Mouse (Mus musculus) intestine, postnatal 0 days (tissue): ENCODE results near the gene Rab10. TPM values are rescaled to one million over a fixed set of nuclear protein-coding genes. Genes with fewer than 3 reads are reported as not detected.
A peak's percentile ranks its signal among the peaks of the same experiment; 100 is the strongest.

Source experiments
- ATAC-seq: fragments of 200-750 bp; cut with Nextera tagmentation; 2 replicates; pipeline ENCODE4 v1.8.0; 2017; ENCODE audit warnings: mild to moderate bottlenecking, moderate TSS enrichment, moderate library complexity
- H3K27ac ChIP-seq: fragments of 300-500 bp; sonication (generic); 2 replicates; pipeline ENCODE4 v1.5.1; 2014; ENCODE audit warnings: mild to moderate bottlenecking, low read depth, low read length, moderate library complexity
- H3K27me3 ChIP-seq: fragments of 300-500 bp; sonication (generic); replicated peaks from 2 replicates; pipeline ENCODE4 v1.6.1; 2014; ENCODE audit warnings: low read length, mixed read lengths; ENCODE audit not compliant: control insufficient read depth, insufficient read depth
- H3K36me3 ChIP-seq: fragments of 300-500 bp; sonication (generic); 2 replicates; pipeline ENCODE4 v1.6.1; 2014; ENCODE audit warnings: mild to moderate bottlenecking, moderate library complexity; ENCODE audit not compliant: control insufficient read depth, insufficient read depth
- H3K4me1 ChIP-seq: fragments of 300-500 bp; sonication (generic); replicated peaks from 2 replicates; pipeline ENCODE4 v1.6.1; 2014; ENCODE audit warnings: antibody characterized with exemption, low read length, mixed read lengths; ENCODE audit not compliant: control insufficient read depth, insufficient read depth
- H3K4me2 ChIP-seq: fragments of 300-500 bp; sonication (generic); replicated peaks from 2 replicates; pipeline ENCODE4 v1.6.1; 2014; ENCODE audit warnings: low read depth, mild to moderate bottlenecking, moderate library complexity
- H3K4me3 ChIP-seq: fragments of 300-500 bp; sonication (generic); 2 replicates; pipeline ENCODE4 v1.5.1; 2014; ENCODE audit warnings: low read depth, low read length
- H3K9ac ChIP-seq: fragments of 300-500 bp; sonication (generic); 2 replicates; pipeline ENCODE4 v1.6.1; 2014; ENCODE audit warnings: mild to moderate bottlenecking, low read depth, low read length
- H3K9me3 ChIP-seq: fragments of 300-500 bp; sonication (generic); 2 replicates; pipeline ENCODE4 v1.6.1; 2016; ENCODE audit warnings: mixed run types; ENCODE audit not compliant: control insufficient read depth
- CTCF ChIP-seq: sonication (generic); IDR thresholded peaks from 2 replicates; pipeline ENCODE4 v1.5.1; 2016; ENCODE audit warnings: low read depth, mild to moderate bottlenecking, control low read depth, antibody characterized with exemption, moderate library complexity
- WGBS: fragments of 180-500 bp; shearing (Covaris S2); extraction: QIAGEN DNeasy Blood & Tissue Kit; methylation state at CpG from one replicate; pipeline ENCODE4 v1.1.7; 2014; 5-methylcytosine and 5-hydroxymethylcytosine counted together
- polyA plus RNA-seq: library from polyadenylated mRNA; unstranded; fragments of >200 nt; fragmentation: Nextera tagmentation; extraction: Ambion mirVana; gene quantifications from 2 replicates; pipeline ENCODE4 v1.2.1, GENCODE M21; 2015

Gene Rab10
- polyA plus RNA-seq, 1 experiment from 2014 or later, result 47.0 TPM

DNA sequence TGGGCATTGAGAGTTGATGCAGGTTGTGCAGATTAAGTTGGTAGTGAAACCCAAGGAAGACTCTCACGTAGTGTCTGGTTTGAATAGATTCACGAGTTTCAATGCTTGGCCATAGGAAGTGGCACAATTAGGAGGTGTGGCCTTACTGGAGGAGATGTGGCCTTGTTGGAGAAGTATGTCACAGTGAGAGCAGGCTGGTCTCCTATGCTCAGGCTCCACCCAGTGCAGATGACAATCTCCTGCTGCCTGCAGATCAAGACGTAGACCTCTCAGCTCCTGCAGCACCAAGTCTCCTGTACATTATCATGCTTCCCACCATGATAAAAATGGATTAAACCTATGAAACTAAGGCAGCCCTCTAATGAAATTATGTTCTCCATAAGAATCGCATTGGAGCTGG, 18.7 kb downstream of the Rab10 start:
- WGBS, result 73% methylated on average over 4 of the region's 4 CpGs
- H3K9ac ChIP-seq, result no peak overlapping the region
- no peak for TF ChIP-seq CTCF
- H3K4me3 ChIP-seq, result no peak overlapping the region
- no peak overlapping the region for H3K4me2 ChIP-seq
- no peaks in the 10 kb centered on the region for H3K36me3 ChIP-seq
- H3K27ac ChIP-seq, result no peak overlapping the region
- no peaks in the 10 kb centered on the region for H3K27me3 ChIP-seq
- H3K4me1 ChIP-seq, result no peaks in the 10 kb centered on the region
- H3K9me3 ChIP-seq, result no peaks in the 10 kb centered on the region
- no peak for ATAC-seq

DNA sequence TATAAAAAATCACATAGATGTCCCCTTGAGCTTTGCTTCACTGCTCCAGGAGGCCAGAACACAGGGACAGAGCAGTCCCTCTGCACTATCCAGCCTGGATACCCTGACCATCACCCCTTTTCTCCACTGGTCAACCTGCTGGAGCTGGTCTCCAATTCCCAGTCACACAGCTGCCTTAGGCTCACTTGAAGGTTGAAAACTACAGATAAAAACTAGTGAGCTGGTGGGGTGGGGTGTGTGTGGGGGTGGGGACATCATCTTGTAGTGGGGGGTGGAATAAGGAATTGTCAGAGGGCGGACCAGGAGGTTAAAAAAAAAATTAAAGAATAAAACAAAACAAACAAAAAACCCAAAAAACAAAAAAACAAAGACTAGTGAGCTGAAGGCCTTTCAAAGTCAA, 21.3 kb downstream of the Rab10 start:
- Histone ChIP-seq H3K36me3 (no peaks in the 10 kb centered on the region), H3K27me3 (no peaks in the 10 kb centered on the region), H3K4me3 (no peak overlapping the region), H3K27ac (no peak overlapping the region), H3K9me3 (no peaks in the 10 kb centered on the region), H3K9ac (no peak overlapping the region), H3K4me2 (no peak overlapping the region), H3K4me1 (no peaks in the 10 kb centered on the region)
- no peak for TF ChIP-seq CTCF
- ATAC-seq, result no peak
- WGBS, result 89% methylated on average over 1 of the region's 1 CpGs

DNA sequence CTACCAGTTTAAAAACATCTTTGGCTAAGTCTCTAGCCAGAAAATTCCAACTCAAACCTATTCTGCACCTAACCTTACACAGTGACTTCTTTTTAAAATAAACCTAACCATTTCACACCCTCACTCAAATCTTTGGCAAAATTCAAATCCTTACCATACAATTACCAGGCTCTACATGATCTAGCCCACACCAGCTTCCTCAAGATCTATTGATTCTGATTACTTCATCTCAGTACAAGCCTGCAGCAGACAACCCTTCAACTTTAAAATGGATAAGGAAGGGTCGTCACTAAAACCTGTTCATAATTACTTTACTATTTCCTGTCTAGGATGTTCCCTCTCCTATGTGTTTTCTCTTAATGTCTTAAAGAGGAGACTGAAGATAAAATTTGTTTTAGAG, 23.9 kb downstream of the Rab10 start:
- Histone ChIP-seq H3K4me3 (no peak overlapping the region), H3K9ac (no peak overlapping the region), H3K27ac (no peak overlapping the region), H3K36me3 (no peaks in the 10 kb centered on the region), H3K9me3 (no peaks in the 10 kb centered on the region), H3K4me1 (no peaks in the 10 kb centered on the region), H3K4me2 (no peak overlapping the region), H3K27me3 (no peaks in the 10 kb centered on the region)
- TF ChIP-seq CTCF, result no peak
- WGBS, result 32% methylated on average over 1 of the region's 1 CpGs
- no peak for ATAC-seq

DNA sequence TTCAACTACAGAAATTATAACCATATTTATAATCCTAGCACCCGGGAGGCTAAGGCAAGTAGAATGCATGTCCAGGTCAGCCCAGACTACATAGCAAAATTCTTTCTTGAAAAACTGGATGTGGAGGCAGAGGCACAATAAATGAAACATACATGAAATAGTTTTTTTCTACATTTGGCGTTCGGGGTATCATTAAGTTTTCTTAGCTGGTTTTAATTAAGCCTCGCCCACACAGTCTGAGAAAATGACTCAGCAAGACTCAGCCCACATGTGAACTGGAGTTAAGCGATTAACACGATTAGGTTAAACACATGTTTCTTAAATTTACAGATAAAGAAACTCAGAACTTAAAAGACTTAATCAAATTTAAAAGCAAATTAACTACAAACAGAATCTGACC, 24.4 kb downstream of the Rab10 start:
- no peak overlapping the region for H3K27ac ChIP-seq
- WGBS, result 75% methylated on average over 6 of the region's 6 CpGs
- ATAC-seq, result no peak
- no peak for TF ChIP-seq CTCF
- no peaks in the 10 kb centered on the region for H3K36me3 ChIP-seq
- H3K27me3 ChIP-seq, result no peaks in the 10 kb centered on the region
- no peak overlapping the region for H3K9ac ChIP-seq
- no peaks in the 10 kb centered on the region for H3K9me3 ChIP-seq
- no peaks in the 10 kb centered on the region for H3K4me1 ChIP-seq
- no peak overlapping the region for H3K4me3 ChIP-seq
- H3K4me2 ChIP-seq, result no peak overlapping the region

DNA sequence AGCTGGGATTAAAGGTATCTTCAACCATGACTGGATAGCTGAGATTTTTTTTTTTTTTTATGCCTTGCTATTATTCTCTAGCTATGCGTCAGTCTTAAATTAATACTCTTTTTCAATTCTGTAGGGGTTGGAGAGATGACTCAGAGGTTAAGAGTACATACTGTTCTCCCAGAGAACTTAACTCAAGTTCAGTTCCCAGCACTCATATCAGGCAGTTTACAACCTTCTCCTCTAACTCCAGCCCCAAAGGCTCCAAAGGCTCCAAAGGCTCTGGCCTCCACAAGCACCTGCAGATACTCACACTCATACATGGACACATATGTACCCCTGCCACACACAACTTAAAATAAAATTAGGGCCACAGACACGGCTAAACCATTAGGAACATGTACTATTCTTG, 25.3 kb downstream of the Rab10 start:
- Histone ChIP-seq H3K27ac (no peak overlapping the region), H3K4me2 (no peak overlapping the region), H3K9me3 (no peaks in the 10 kb centered on the region)

DNA sequence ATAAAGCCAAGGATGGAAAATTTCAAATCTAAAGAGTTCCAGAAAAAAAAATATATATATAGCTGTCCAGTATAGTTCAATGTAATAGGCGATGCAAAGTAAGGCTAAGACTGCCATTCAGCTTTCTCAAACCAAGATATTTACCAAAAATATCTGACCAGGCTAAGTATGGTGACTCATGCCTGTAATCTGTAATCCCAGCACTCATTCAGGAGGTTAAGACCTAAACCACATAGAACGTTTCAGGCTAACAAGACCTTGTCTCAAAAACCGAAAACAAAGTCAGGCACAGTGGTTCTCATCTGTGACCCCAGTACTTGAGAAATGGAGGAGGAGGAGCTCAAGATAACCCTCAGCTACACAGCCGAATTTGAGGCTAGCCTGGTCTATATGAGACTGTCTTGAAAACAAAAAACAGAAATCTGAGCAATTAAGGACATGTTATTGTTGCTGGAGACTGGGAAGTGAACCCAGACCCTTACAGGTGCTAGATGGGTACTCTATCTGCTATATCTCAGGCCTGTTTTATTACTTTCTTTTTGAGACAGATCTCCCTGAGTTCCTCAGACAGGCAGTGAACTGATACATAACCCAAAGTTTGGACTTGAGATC, 25.8 kb downstream of the Rab10 start:
- no peaks in the 10 kb centered on the region for H3K9me3 ChIP-seq
- no peak overlapping the region for H3K4me3 ChIP-seq
- WGBS, result 84% methylated on average over 4 of the region's 4 CpGs
- H3K4me1 ChIP-seq, result no peaks in the 10 kb centered on the region
- ATAC-seq, result no peak
- no peaks in the 10 kb centered on the region for H3K27me3 ChIP-seq
- TF ChIP-seq CTCF, result no peak
- no peaks in the 10 kb centered on the region for H3K36me3 ChIP-seq
- no peak overlapping the region for H3K27ac ChIP-seq
- no peak overlapping the region for H3K9ac ChIP-seq
- no peak overlapping the region for H3K4me2 ChIP-seq

More for the DNA sequence above, 25.3 kb downstream of the Rab10 start:
- no peak for TF ChIP-seq CTCF
- Histone ChIP-seq H3K27me3 (no peaks in the 10 kb centered on the region), H3K4me3 (no peak overlapping the region), H3K9ac (no peak overlapping the region), H3K36me3 (no peaks in the 10 kb centered on the region), H3K4me1 (no peaks in the 10 kb centered on the region)
- WGBS, result 65% methylated on average over 2 of the region's 2 CpGs
- 0 out of 2 replicates have a peak, but pooled peaks have one; percentile 51 for ATAC-seq

DNA sequence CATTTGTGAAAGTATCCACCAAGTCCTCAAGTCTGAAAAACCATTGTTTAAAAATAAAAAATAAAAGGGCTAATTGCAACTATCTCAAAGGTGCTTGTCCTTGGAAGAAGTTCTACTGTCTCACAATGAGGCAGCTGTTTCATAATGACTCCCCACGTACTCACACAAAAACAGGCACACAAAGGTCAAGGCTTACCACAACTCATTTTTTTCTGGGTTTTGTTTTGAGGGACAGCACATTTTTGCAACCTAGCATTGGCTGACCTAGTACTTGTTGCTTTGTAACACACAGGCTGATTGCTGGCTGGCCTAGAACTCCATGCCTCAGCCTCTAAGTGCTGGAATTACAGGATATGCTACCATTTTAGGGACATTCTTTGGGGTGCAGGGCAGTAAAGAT, 26.8 kb downstream of the Rab10 start:
- no peak overlapping the region for H3K4me2 ChIP-seq
- no peak for ATAC-seq
- WGBS, result 33% methylated on average over 1 of the region's 1 CpGs
- no peak overlapping the region for H3K9ac ChIP-seq
- H3K27ac ChIP-seq, result no peak overlapping the region; the same call in 1 of the 2 replicates
- H3K4me1 ChIP-seq, result no peaks in the 10 kb centered on the region
- H3K27me3 ChIP-seq, result no peaks in the 10 kb centered on the region
- no peak for TF ChIP-seq CTCF
- H3K4me3 ChIP-seq, result no peak overlapping the region
- H3K36me3 ChIP-seq, result no peaks in the 10 kb centered on the region
- no peaks in the 10 kb centered on the region for H3K9me3 ChIP-seq
